Mouse (Mus musculus) cerebellum, adult (tissue): ENCODE data around the gene Plekho1.
"Not testable (repeated sequence)": the region's sequence is repeated elsewhere in the genome, so short reads cannot be mapped to it uniquely, and the experiment has no call there.

Experiments used
- ATAC-seq: cut with Nextera tagmentation; 2 replicates; pipeline ENCODE4 v1.9.2; 2017; ENCODE audit warnings: mild to moderate bottlenecking, moderate library complexity, mixed read lengths; ENCODE audit not compliant: insufficient number of reproducible peaks, low FRiP score, low TSS enrichment

Plekho1 gene

GRCm38 (mm10) chr3:95955318-95955717 lies 40.5 kb downstream of the Plekho1 start:
- ATAC-seq = no peak

GRCm38 (mm10) chr3:95954648-95955173 lies 41.1 kb downstream of the Plekho1 start:
- ATAC-seq = not testable (repeated sequence)

GRCm38 (mm10) chr3:95953522-95953921 lies 42.3 kb downstream of the Plekho1 start:
- ATAC-seq = no peak

GRCm38 (mm10) chr3:95953023-95953422 lies 42.8 kb downstream of the Plekho1 start:
- no peak for ATAC-seq

DNA sequence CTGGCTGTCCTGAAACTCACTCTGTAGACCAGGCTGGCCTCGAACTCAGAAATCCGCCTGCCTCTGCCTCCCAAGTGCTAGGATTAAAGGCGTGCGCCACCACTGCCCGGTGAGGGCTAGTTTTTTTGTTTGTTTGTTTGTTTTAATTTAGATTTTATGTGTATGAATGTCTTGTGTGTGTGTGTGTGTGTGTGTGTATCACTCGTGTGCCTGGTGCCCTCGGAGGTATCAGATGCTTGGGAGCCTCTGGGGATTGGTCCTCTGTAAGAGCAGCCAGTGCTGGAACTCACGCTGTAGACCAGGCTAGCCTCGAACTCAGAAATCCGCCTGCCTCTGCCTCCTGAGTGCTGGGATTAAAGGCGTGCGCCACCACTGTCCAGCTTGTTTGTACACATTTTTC lies 44.2 kb downstream of the Plekho1 start:
- ATAC-seq = not testable (repeated sequence)

- ATAC-seq = peak; percentile 96
Measured at GRCm38 (mm10) chr3:95950763-95951551, 44.8 kb downstream of the Plekho1 start.

DNA sequence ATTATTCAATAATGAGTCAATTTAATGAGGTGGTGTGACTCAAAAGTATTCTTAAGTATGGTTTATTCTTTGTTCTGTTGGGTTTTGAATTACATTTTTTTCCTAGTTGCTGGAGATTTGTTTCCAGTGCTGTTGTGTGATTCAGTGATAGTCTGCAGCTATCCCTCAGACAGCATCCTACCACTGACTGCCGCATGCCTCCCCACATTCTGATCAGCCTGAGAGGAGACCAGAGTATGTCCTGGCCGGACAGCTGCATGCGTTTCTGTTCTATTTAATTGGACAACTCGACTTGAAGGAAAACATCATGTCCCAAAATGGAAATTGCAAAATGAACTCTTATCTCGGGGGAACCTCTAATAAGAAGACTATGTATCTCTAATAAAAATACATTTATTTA lies 47.5 kb downstream of the Plekho1 start:
- no peak for ATAC-seq

- no peak for ATAC-seq
Measured at GRCm38 (mm10) chr3:95945731-95946240, 50.0 kb downstream of the Plekho1 start.

DNA sequence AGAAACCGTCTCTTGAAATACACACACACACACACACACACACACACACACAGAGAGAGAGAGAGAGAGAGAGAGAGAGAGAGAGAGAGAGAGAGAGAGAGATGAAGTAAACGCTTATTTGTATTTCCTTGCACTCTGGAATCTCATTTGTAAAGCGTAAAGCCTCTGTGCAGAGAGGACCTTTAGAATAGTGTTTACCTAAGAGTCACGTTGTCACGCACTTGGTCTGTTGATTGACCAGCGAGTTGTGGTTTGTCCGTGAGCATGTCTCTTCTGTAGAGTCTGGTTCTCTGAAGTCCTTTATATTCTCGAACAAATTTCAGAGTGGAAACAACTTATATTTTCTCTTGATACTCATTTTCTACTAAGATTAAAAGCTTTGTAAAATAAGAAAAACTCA lies 51.1 kb downstream of the Plekho1 start:
- no peak for ATAC-seq

GRCm38 (mm10) chr3:95943226-95943625 lies 52.6 kb downstream of the Plekho1 start:
- no peak for ATAC-seq

DNA sequence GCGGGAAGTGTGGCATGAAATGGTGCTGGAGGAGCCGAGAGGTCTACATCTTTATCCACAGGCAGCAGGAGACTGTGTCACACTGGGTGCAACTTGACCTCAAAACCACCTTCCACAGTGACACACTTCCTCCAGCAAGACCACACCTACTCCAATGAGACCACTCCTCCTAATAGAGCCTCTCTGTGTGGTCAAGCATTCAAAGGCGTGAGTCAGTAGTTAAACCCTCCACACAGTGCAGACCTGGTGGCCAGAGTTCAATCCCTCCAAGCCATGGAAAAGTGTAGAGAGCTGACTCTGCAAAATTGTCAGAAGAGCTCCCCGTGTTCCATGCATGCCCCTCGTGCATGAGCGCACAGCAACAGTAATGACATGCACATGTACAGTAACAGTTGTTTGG lies 53.1 kb downstream of the Plekho1 start:
- ATAC-seq = no peak

DNA sequence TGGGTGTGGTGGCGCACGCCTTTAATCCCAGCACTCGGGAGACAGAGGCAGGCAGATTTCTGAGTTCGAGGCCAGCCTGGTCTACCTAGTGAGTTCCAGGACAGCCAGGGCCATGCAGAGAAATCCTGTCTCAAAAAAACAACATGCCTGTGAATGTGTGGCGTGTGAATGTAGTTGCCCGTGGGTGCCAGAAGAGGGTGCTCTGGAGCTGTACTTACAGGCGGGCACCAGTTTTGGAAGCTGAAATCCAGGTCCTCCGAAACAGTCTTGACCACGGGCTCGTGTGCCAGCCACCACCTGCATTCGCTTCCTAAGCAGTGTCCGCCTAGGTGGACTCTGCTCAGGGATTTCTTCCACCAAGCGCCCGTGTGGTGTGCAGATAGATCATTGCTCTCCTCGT lies 57.0 kb downstream of the Plekho1 start:
- no peak for ATAC-seq
